Mouse (Mus musculus) embryonic facial prominence, embryonic 10.5 days (tissue): ENCODE measurements around the gene Mug1. TPM values are rescaled to one million over a fixed set of nuclear protein-coding genes. Genes with fewer than 3 reads are reported as not detected.
"Not testable (repeated sequence)": the region's sequence is repeated elsewhere in the genome, so short reads cannot be mapped to it uniquely, and the experiment has no call there.

Source experiments
- DNase-seq: peaks from one replicate; pipeline ENCODE4 v3.0.0-alpha.2; 2017; ENCODE audit warnings: low spot score
- H3K27ac ChIP-seq: fragments of 300-500 bp; sonication (generic); replicated peaks from 2 replicates; pipeline ENCODE4 v1.5.1; 2016; ENCODE audit warnings: mild to moderate bottlenecking
- H3K27me3 ChIP-seq: fragments of 300-500 bp; sonication (generic); replicated peaks from 2 replicates; pipeline ENCODE4 v1.6.1; 2016; ENCODE audit warnings: low read depth, mild to moderate bottlenecking; ENCODE audit not compliant: poor library complexity, severe bottlenecking
- H3K36me3 ChIP-seq: fragments of 300-500 bp; sonication (generic); replicated peaks from 2 replicates; pipeline ENCODE4 v1.6.1; 2016; ENCODE audit warnings: mild to moderate bottlenecking, moderate library complexity
- H3K4me1 ChIP-seq: fragments of 300-500 bp; sonication (generic); 2 replicates; pipeline ENCODE4 v1.6.1; 2016
- H3K4me3 ChIP-seq: fragments of 300-500 bp; sonication (generic); 2 replicates; pipeline ENCODE4 v1.5.1; 2016; ENCODE audit warnings: mild to moderate bottlenecking, moderate library complexity
- H3K9me3 ChIP-seq: fragments of 300-500 bp; sonication (generic); 2 replicates; pipeline ENCODE4 v1.6.1; 2016; ENCODE audit warnings: mild to moderate bottlenecking
- WGBS: fragments of 180-500 bp; shearing (Covaris S2); methylation state at CpG from one replicate; pipeline ENCODE4 v1.1.7; 2016; 5-methylcytosine and 5-hydroxymethylcytosine counted together
- polyA plus RNA-seq: library from polyadenylated mRNA; unstranded; fragments of >200 nt; fragmentation: Nextera tagmentation; extraction: Ambion mirVana; gene quantifications from 2 replicates; pipeline ENCODE4 v1.2.1, GENCODE M21; 2016

Gene Mug1
- not detected in 2 replicates for polyA plus RNA-seq

DNA sequence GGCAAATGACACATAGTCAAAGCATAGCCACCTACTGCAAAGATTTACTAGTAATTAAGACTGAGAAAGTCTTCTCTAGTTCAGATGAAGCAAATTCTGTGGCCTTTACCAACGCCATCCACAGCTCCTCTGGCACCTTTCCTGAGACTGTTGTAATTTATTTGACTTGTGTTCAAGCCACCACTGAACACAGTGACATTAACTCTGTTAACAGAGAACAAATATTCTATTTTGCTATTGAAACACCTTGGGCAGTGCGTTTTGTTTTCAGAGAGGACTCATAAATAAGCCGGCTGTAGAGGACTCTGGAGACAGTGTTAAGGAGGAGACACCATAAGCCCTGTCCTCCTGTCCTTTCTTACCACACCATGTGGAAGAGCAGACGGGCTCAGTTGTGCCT, at the start of gene Mug1:
Mug1 (plus strand) TSS at position 271 of the 400 bp plus-strand sequence.
- not testable (repeated sequence) for DNase-seq, H3K27ac ChIP-seq, H3K9me3 ChIP-seq, H3K4me1 ChIP-seq, H3K27me3 ChIP-seq, H3K4me3 ChIP-seq, H3K36me3 ChIP-seq
- WGBS: 86% methylated on average over 4 of the region's 4 CpGs

DNA sequence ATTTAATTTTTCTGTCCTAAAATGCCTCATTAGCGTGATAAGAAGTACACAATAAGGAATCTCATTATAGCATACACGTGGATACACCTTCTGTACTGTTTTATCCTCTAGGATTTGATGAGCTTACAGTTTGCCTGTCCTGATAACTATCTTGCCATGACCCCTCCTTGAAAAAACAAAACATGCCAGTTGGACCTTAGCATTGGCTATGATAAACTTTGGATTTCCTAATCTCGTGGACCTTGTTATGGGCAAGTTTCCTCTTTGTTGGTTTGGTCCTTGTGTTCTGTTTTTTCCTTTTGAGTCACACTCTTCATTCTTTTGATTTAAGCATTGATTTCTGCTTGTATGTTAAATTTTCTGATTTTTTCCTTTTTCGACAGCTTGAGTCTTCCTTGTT, 10.3 kb upstream of the Mug1 start:
- no peak overlapping the region for H3K4me3 ChIP-seq
- no peaks in the 10 kb centered on the region for H3K27me3 ChIP-seq
- peaks cover 10% of the 10 kb centered on the region for H3K9me3 ChIP-seq
- 83% methylated on average over 4 of the region's 4 CpGs for WGBS
- no peak for DNase-seq
- no peaks in the 10 kb centered on the region for H3K36me3 ChIP-seq
- H3K4me1 ChIP-seq: no peaks in the 10 kb centered on the region
- no peak overlapping the region for H3K27ac ChIP-seq

DNA sequence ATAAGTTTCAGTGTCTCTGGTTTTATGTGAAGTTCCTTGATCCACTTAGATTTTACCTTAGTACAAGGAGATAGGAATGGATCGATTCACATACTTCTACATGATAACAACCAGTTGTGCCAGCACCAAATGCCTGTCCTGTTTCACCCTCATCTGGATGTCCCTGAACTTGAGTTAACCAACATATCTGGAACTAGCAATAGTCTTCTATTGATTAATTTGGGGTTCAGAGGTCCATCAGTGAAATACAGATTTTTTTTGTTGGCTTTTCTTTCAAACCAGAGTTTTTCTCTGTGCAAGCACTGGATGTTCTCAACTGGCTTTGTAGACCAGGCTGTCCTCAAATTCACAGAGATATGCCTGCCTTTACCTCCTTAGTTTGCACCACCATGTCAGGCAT, 2.0 kb upstream of the Mug1 start:
- H3K4me3 ChIP-seq: no peak overlapping the region
- DNase-seq: no peak
- no peak overlapping the region for H3K27ac ChIP-seq
- H3K4me1 ChIP-seq: no peaks in the 10 kb centered on the region
- H3K36me3 ChIP-seq: no peaks in the 10 kb centered on the region
- 93% methylated on average over 1 of the region's 1 CpGs for WGBS
- H3K27me3 ChIP-seq: no peaks in the 10 kb centered on the region
- peaks cover 4% of the 10 kb centered on the region; the same call in 1 of the 2 replicates for H3K9me3 ChIP-seq

DNA sequence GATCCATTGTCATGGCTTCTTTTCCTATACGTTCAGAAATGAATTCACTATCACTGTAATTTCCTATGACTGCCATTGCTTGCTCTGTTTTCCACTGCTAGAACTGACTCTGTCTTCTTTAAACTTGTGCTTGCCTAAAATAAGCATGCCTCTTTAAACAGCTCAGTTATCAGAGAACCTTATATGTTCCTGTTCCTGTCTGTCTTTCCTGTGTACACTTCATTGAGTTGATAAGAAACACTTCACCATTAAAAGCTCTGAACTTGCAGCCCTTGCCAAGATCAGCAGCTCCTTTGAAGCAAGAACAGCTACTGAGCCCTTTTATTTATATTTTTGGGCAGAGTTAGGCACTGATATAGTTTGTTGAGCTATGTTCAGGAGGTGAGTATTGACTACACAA, 10.0 kb downstream of the Mug1 start:
- WGBS: 47% methylated on average over 1 of the region's 1 CpGs
- no peak overlapping the region for H3K27ac ChIP-seq
- no peaks in the 10 kb centered on the region for H3K36me3 ChIP-seq
- no peak for DNase-seq
- no peaks in the 10 kb centered on the region for H3K9me3 ChIP-seq
- H3K4me3 ChIP-seq: no peak overlapping the region
- H3K27me3 ChIP-seq: no peaks in the 10 kb centered on the region
- H3K4me1 ChIP-seq: no peaks in the 10 kb centered on the region

Other genes with a start within 250 kb of the Mug1 start
- 1.7 and 2.3 TPM in 2 replicates for gene A2m, start 203.2 kb upstream of the Mug1 start, polyA plus RNA-seq
- not detected in 2 replicates for gene Gm7298, start 105.6 kb upstream of the Mug1 start, polyA plus RNA-seq
- gene Mug2, start 168.2 kb downstream of the Mug1 start, polyA plus RNA-seq: not detected in 2 replicates